Mouse (Mus musculus): ENCODE measurements around the gene Dnajc22.
A peak's percentile ranks its signal among the peaks of the same experiment; 100 is the strongest.
"Not testable (repeated sequence)": the region's sequence is repeated elsewhere in the genome, so short reads cannot be mapped to it uniquely, and the experiment has no call there.

The Dnajc22 gene

GRCm38 (mm10) chr15:99092870-99093269, at the start of gene Dnajc22:
Dnajc22 (plus strand) TSS chr15:99093170.
- no peak for DNase-seq

- no peak for DNase-seq
Measured at GRCm38 (mm10) chr15:99044854-99045253, 48.1 kb upstream of the Dnajc22 start.

- not testable (repeated sequence) for DNase-seq
Measured at GRCm38 (mm10) chr15:99045734-99046133, 47.2 kb upstream of the Dnajc22 start.

- DNase-seq = peak; percentile 43
Measured at GRCm38 (mm10) chr15:99049473-99050253, 43.3 kb upstream of the Dnajc22 start.

GRCm38 (mm10) chr15:99053373-99053772, 39.6 kb upstream of the Dnajc22 start:
- peak; percentile 27 for DNase-seq

GRCm38 (mm10) chr15:99055040-99055439, 37.9 kb upstream of the Dnajc22 start, which contains the start of gene Prph:
Prph (plus strand) TSS chr15:99055174.
- no peak for DNase-seq

GRCm38 (mm10) chr15:99055511-99055961, 37.4 kb upstream of the Dnajc22 start:
- peak; percentile 63 for DNase-seq

- no peak for DNase-seq
Measured at GRCm38 (mm10) chr15:99056332-99056731, 36.6 kb upstream of the Dnajc22 start.

- DNase-seq = no peak
Measured at GRCm38 (mm10) chr15:99065557-99066165, 27.3 kb upstream of the Dnajc22 start.

- no peak for DNase-seq
Measured at GRCm38 (mm10) chr15:99071988-99072387, 21.0 kb upstream of the Dnajc22 start.

- DNase-seq = no peak
Measured at GRCm38 (mm10) chr15:99074019-99074599, 18.9 kb upstream of the Dnajc22 start, which contains the start of gene Troap. Troap (plus strand) TSS chr15:99074575.

- peak; percentile 96 for DNase-seq
Measured at GRCm38 (mm10) chr15:99074600-99075333, 18.2 kb upstream of the Dnajc22 start.

GRCm38 (mm10) chr15:99076011-99076410, 17.0 kb upstream of the Dnajc22 start:
- not testable (repeated sequence) for DNase-seq

- no peak for DNase-seq
Measured at GRCm38 (mm10) chr15:99078181-99078910, 14.6 kb upstream of the Dnajc22 start.

- no peak for DNase-seq
Measured at GRCm38 (mm10) chr15:99079804-99080203, 13.2 kb upstream of the Dnajc22 start.

- DNase-seq = no peak
Measured at GRCm38 (mm10) chr15:99082322-99082721, 10.6 kb upstream of the Dnajc22 start.

GRCm38 (mm10) chr15:99082840-99083239, 10.1 kb upstream of the Dnajc22 start:
- no peak for DNase-seq

- peak; percentile 60 for DNase-seq
Measured at GRCm38 (mm10) chr15:99083258-99083657, 9.7 kb upstream of the Dnajc22 start.

- DNase-seq = no peak
Measured at GRCm38 (mm10) chr15:99083867-99084557, 9.0 kb upstream of the Dnajc22 start.

- no peak for DNase-seq
Measured at GRCm38 (mm10) chr15:99084618-99085017, 8.4 kb upstream of the Dnajc22 start.

GRCm38 (mm10) chr15:99085997-99086396, 7.0 kb upstream of the Dnajc22 start:
- no peak for DNase-seq
